Mouse (Mus musculus) bone marrow, adult 2 months (tissue): ENCODE measurements around the gene Ankrd6.
"Not testable (repeated sequence)": the region's sequence is repeated elsewhere in the genome, so short reads cannot be mapped to it uniquely, and the experiment has no call there.

Experiments used
- CTCF ChIP-seq: fragments of 200-500 bp; IDR thresholded peaks from 2 replicates; pipeline ENCODE4 v1.5.1; 2011; ENCODE audit warnings: low read length, control low read depth; ENCODE audit not compliant: control insufficient read depth, insufficient read depth
- POLR2A ChIP-seq: fragments of 200-500 bp; IDR thresholded peaks from 2 replicates; pipeline ENCODE4 v1.6.1; 2011; ENCODE audit warnings: low read depth, mild to moderate bottlenecking, control low read depth, low read length, borderline replicate concordance; ENCODE audit not compliant: control insufficient read depth

- not testable (repeated sequence) for TF ChIP-seq CTCF, POLR2A
These were observed 14.0 kb upstream of the Ankrd6 start for GRCm38 (mm10) chr4:32964619-32965018.
